Mouse (Mus musculus): Measurements from ENCODE around the gene Hibch. TPM values are rescaled to one million over a fixed set of nuclear protein-coding genes. Genes with fewer than 3 reads are reported as not detected.
"Not testable (repeated sequence)": the region's sequence is repeated elsewhere in the genome, so short reads cannot be mapped to it uniquely, and the experiment has no call there.

Gene Hibch
- polyA plus RNA-seq, 1 experiment from 2014 or later, result 23.4 TPM

- H3K9ac ChIP-seq (ENCODE audit: low read depth, low read length), result no peak overlapping the region
- no peak overlapping the region for H3K4me2 ChIP-seq (replicated peaks; ENCODE audit: low read depth, low read length)
- no peak for ATAC-seq (ENCODE audit: low FRiP score, low TSS enrichment)
- H3K4me3 ChIP-seq (ENCODE audit: low read length), result no peak overlapping the region
- H3K36me3 ChIP-seq (ENCODE audit: control insufficient read depth, insufficient read depth, low read length), result no peaks in the 10 kb centered on the region; the same call in 1 of the 2 replicates
- 87% methylated on average over 7 of the region's 7 CpGs for WGBS
- no peaks in the 10 kb centered on the region for H3K9me3 ChIP-seq (ENCODE audit: control insufficient read depth, low read length)
- H3K4me1 ChIP-seq (ENCODE audit: control insufficient read depth, insufficient read depth, low read length), result no peaks in the 10 kb centered on the region
- no peaks in the 10 kb centered on the region for H3K27me3 ChIP-seq (ENCODE audit: control insufficient read depth, insufficient read depth, low read length)
- no peak overlapping the region for H3K27ac ChIP-seq (ENCODE audit: low read depth, low read length)
These were observed 11.3 kb downstream of the Hibch start for GRCm38 (mm10) chr1:52855904-52856601.

- H3K4me3 ChIP-seq (ENCODE audit: low read length), result no peak overlapping the region
- no peak for ATAC-seq (ENCODE audit: low FRiP score, low TSS enrichment)
- no peak overlapping the region for H3K4me2 ChIP-seq (replicated peaks; ENCODE audit: low read depth, low read length)
- no peaks in the 10 kb centered on the region for H3K27me3 ChIP-seq (ENCODE audit: control insufficient read depth, insufficient read depth, low read length)
- H3K9me3 ChIP-seq (ENCODE audit: control insufficient read depth, low read length), result no peaks in the 10 kb centered on the region
- no peaks in the 10 kb centered on the region for H3K4me1 ChIP-seq (ENCODE audit: control insufficient read depth, insufficient read depth, low read length)
- H3K36me3 ChIP-seq (ENCODE audit: control insufficient read depth, insufficient read depth, low read length), result no peaks in the 10 kb centered on the region; the same call in 1 of the 2 replicates
- WGBS, result 97% methylated on average over 1 of the region's 1 CpGs
- H3K9ac ChIP-seq (ENCODE audit: low read depth, low read length), result no peak overlapping the region
- H3K27ac ChIP-seq (ENCODE audit: low read depth, low read length), result no peak overlapping the region
These were observed 19.5 kb downstream of the Hibch start for GRCm38 (mm10) chr1:52864220-52864619.

GRCm38 (mm10) chr1:52866007-52866406, 21.3 kb downstream of the Hibch start:
- WGBS, result 94% methylated on average over 3 of the region's 3 CpGs
- ATAC-seq (ENCODE audit: low FRiP score, low TSS enrichment), result no peak

GRCm38 (mm10) chr1:52867876-52868275, 23.1 kb downstream of the Hibch start:
- Histone ChIP-seq H3K9me3 (ENCODE audit: control insufficient read depth, low read length) (no peaks in the 10 kb centered on the region), H3K9ac (ENCODE audit: low read depth, low read length) (no peak overlapping the region), H3K4me3 (ENCODE audit: low read length) (no peak overlapping the region), H3K36me3 (ENCODE audit: control insufficient read depth, insufficient read depth, low read length) (no peaks in the 10 kb centered on the region), H3K4me2 (replicated peaks; ENCODE audit: low read depth, low read length) (no peak overlapping the region), H3K27ac (ENCODE audit: low read depth, low read length) (no peak overlapping the region), H3K27me3 (ENCODE audit: control insufficient read depth, insufficient read depth, low read length) (no peaks in the 10 kb centered on the region), H3K4me1 (ENCODE audit: control insufficient read depth, insufficient read depth, low read length) (no peaks in the 10 kb centered on the region)
- ATAC-seq (ENCODE audit: low FRiP score, low TSS enrichment), result no peak
- 96% methylated on average over 1 of the region's 1 CpGs for WGBS

More at GRCm38 (mm10) chr1:52866007-52866406, 21.3 kb downstream of the Hibch start:
- no peaks in the 10 kb centered on the region for H3K27me3 ChIP-seq (ENCODE audit: control insufficient read depth, insufficient read depth, low read length)
- H3K4me1 ChIP-seq (ENCODE audit: control insufficient read depth, insufficient read depth, low read length), result no peaks in the 10 kb centered on the region
- no peak overlapping the region for H3K4me3 ChIP-seq (ENCODE audit: low read length)
- H3K4me2 ChIP-seq (replicated peaks; ENCODE audit: low read depth, low read length), result no peak overlapping the region
- no peak overlapping the region for H3K9ac ChIP-seq (ENCODE audit: low read depth, low read length)
- no peaks in the 10 kb centered on the region for H3K36me3 ChIP-seq (ENCODE audit: control insufficient read depth, insufficient read depth, low read length)
- no peak overlapping the region for H3K27ac ChIP-seq (ENCODE audit: low read depth, low read length)
- H3K9me3 ChIP-seq (ENCODE audit: control insufficient read depth, low read length), result no peaks in the 10 kb centered on the region

GRCm38 (mm10) chr1:52884208-52884607, 39.5 kb downstream of the Hibch start:
- Histone ChIP-seq H3K4me2 (replicated peaks; ENCODE audit: low read depth, low read length) (no peak overlapping the region), H3K36me3 (ENCODE audit: control insufficient read depth, insufficient read depth, low read length) (no peaks in the 10 kb centered on the region), H3K4me3 (ENCODE audit: low read length) (no peak overlapping the region), H3K27ac (ENCODE audit: low read depth, low read length) (no peak overlapping the region), H3K4me1 (ENCODE audit: control insufficient read depth, insufficient read depth, low read length) (no peaks in the 10 kb centered on the region), H3K27me3 (ENCODE audit: control insufficient read depth, insufficient read depth, low read length) (no peaks in the 10 kb centered on the region), H3K9ac (ENCODE audit: low read depth, low read length) (no peak overlapping the region), H3K9me3 (ENCODE audit: control insufficient read depth, low read length) (no peaks in the 10 kb centered on the region)
- ATAC-seq (ENCODE audit: low FRiP score, low TSS enrichment), result no peak
- 84% methylated on average over 2 of the region's 2 CpGs for WGBS

GRCm38 (mm10) chr1:52909783-52910182, 65.1 kb downstream of the Hibch start:
- Histone ChIP-seq H3K27ac (ENCODE audit: low read depth, low read length) (no peak overlapping the region), H3K4me2 (replicated peaks; ENCODE audit: low read depth, low read length) (no peak overlapping the region), H3K4me3 (ENCODE audit: low read length) (no peak overlapping the region), H3K36me3 (ENCODE audit: control insufficient read depth, insufficient read depth, low read length) (no peaks in the 10 kb centered on the region), H3K9me3 (ENCODE audit: control insufficient read depth, low read length) (no peaks in the 10 kb centered on the region), H3K27me3 (ENCODE audit: control insufficient read depth, insufficient read depth, low read length) (no peaks in the 10 kb centered on the region), H3K9ac (ENCODE audit: low read depth, low read length) (no peak overlapping the region), H3K4me1 (ENCODE audit: control insufficient read depth, insufficient read depth, low read length) (no peaks in the 10 kb centered on the region)
- WGBS, result 88% methylated on average over 3 of the region's 3 CpGs
- ATAC-seq (ENCODE audit: low FRiP score, low TSS enrichment), result no peak

GRCm38 (mm10) chr1:52916655-52917054, 71.9 kb downstream of the Hibch start:
- H3K27me3 ChIP-seq (ENCODE audit: control insufficient read depth, insufficient read depth, low read length), result no peaks in the 10 kb centered on the region
- H3K27ac ChIP-seq (ENCODE audit: low read depth, low read length), result no peak overlapping the region
- H3K4me1 ChIP-seq (ENCODE audit: control insufficient read depth, insufficient read depth, low read length), result no peaks in the 10 kb centered on the region
- no peak overlapping the region for H3K4me3 ChIP-seq (ENCODE audit: low read length)
- no peak overlapping the region for H3K4me2 ChIP-seq (replicated peaks; ENCODE audit: low read depth, low read length)
- H3K9ac ChIP-seq (ENCODE audit: low read depth, low read length), result no peak overlapping the region
- no peaks in the 10 kb centered on the region for H3K9me3 ChIP-seq (ENCODE audit: control insufficient read depth, low read length)
- no peak for ATAC-seq (ENCODE audit: low FRiP score, low TSS enrichment)
- H3K36me3 ChIP-seq (ENCODE audit: control insufficient read depth, insufficient read depth, low read length), result no peaks in the 10 kb centered on the region
- 84% methylated on average over 2 of the region's 2 CpGs for whole genome bisulfite sequencing

GRCm38 (mm10) chr1:52918897-52919296, 74.2 kb downstream of the Hibch start:
- ATAC-seq (ENCODE audit: low FRiP score, low TSS enrichment); H3K4me3 ChIP-seq (ENCODE audit: low read length); H3K9ac ChIP-seq (ENCODE audit: low read depth, low read length); H3K4me1 ChIP-seq (ENCODE audit: control insufficient read depth, insufficient read depth, low read length); H3K27me3 ChIP-seq (ENCODE audit: control insufficient read depth, insufficient read depth, low read length); H3K4me2 ChIP-seq (replicated peaks; ENCODE audit: low read depth, low read length); H3K9me3 ChIP-seq (ENCODE audit: control insufficient read depth, low read length); H3K36me3 ChIP-seq (ENCODE audit: control insufficient read depth, insufficient read depth, low read length); H3K27ac ChIP-seq (ENCODE audit: low read depth, low read length): not testable (repeated sequence)

GRCm38 (mm10) chr1:52924482-52924881, 79.8 kb downstream of the Hibch start:
- H3K27me3 ChIP-seq (ENCODE audit: control insufficient read depth, insufficient read depth, low read length); H3K36me3 ChIP-seq (ENCODE audit: control insufficient read depth, insufficient read depth, low read length); H3K4me3 ChIP-seq (ENCODE audit: low read length); H3K27ac ChIP-seq (ENCODE audit: low read depth, low read length); H3K9ac ChIP-seq (ENCODE audit: low read depth, low read length); H3K9me3 ChIP-seq (ENCODE audit: control insufficient read depth, low read length); ATAC-seq (ENCODE audit: low FRiP score, low TSS enrichment); H3K4me1 ChIP-seq (ENCODE audit: control insufficient read depth, insufficient read depth, low read length); H3K4me2 ChIP-seq (replicated peaks; ENCODE audit: low read depth, low read length): not testable (repeated sequence)
- WGBS, result no CpG with 5 or more reads among the region's 1 CpGs

Measured in kidney, embryonic 14.5 days (tissue).